Mouse (Mus musculus): ENCODE data around the gene Sp100. TPM values are rescaled to one million over a fixed set of nuclear protein-coding genes. Genes with fewer than 3 reads are reported as not detected.

Sp100 gene
- 100 to 1,000 TPM; 500 to 549 TPM for total RNA-seq (2023)

DNA sequence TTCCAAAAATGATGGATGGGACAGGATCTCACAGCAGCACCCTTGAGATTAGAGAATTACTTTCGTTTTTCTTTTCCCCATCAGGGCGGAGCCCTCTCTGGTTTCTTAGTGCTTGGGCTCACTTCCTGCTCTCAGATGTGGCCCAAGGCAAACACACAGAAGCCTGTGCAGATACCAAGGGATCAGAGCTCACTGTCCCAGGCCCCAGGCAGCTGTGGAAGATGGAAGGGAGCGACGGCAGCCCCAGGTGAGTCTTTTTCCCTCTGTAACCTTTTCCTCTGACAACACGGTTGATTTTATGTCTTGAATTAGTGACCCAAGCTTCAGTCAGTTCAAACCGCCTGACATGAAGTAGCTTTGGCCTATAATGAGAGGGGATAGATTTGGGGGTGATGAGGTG lies at the start of gene Sp100:
TSS of gene Sp100 (plus strand) at position 108 of the 400 bp plus-strand sequence.

GRCm38 (mm10) chr1:85600078-85600477 lies 49.7 kb upstream of the Sp100 start, which contains the start of gene Sp140:
Gene Sp140, plus strand, starts transcription at chr1:85600378.

Other genes starting within 250 kb of the Sp100 start
- gene G530012D18Rik, start 74.3 kb upstream of the Sp100 start, total RNA-seq (2023): not detected
- 100 to 1,000 TPM; 228 to 252 TPM for gene Sp110, start 51.2 kb upstream of the Sp100 start, total RNA-seq (2023)
- gene Sp140, start 49.6 kb upstream of the Sp100 start, total RNA-seq (2023): 100 to 1,000 TPM; 158 to 175 TPM
- 100 to 1,000 TPM; 144 to 159 TPM for gene A630001G21Rik, start 128.7 kb downstream of the Sp100 start, total RNA-seq (2023)
- 100 to 1,000 TPM; 104 to 127 TPM for gene Cab39, start 143.5 kb downstream of the Sp100 start, total RNA-seq (2023)
- gene Itm2c, start 244.3 kb downstream of the Sp100 start, total RNA-seq (2023): 10 to 100 TPM; 16.5 to 19.5 TPM

Data from B cell, adult 67 days (primary cell).